Mouse (Mus musculus) limb, embryonic 11.5 days (tissue): Measurements from ENCODE around the gene Tom1l1. TPM values are rescaled to one million over a fixed set of nuclear protein-coding genes. Genes with fewer than 3 reads are reported as not detected.

Experiments used
- ATAC-seq: fragments of 200-750 bp; cut with Nextera tagmentation; 2 replicates; pipeline ENCODE4 v1.8.0; 2017; ENCODE audit warnings: low read depth; ENCODE audit not compliant: insufficient number of reproducible peaks, low FRiP score, low TSS enrichment
- DNase-seq: peaks from one replicate; pipeline ENCODE4 v3.0.0-alpha.2; 2015; ENCODE audit warnings: low spot score
- H3K27ac ChIP-seq: fragments of 300-500 bp; sonication (generic); replicated peaks from 2 replicates; pipeline ENCODE4 v1.5.1; 2014; ENCODE audit warnings: low read depth, mild to moderate bottlenecking, low read length
- H3K27me3 ChIP-seq: fragments of 300-500 bp; sonication (generic); 2 replicates; pipeline ENCODE4 v1.6.1; 2014; ENCODE audit warnings: mild to moderate bottlenecking, low read length, mixed read lengths; ENCODE audit not compliant: control insufficient read depth, insufficient read depth
- H3K36me3 ChIP-seq: fragments of 300-500 bp; sonication (generic); 2 replicates; pipeline ENCODE4 v1.6.1; 2014; ENCODE audit warnings: mild to moderate bottlenecking, low read length, moderate library complexity, mixed read lengths; ENCODE audit not compliant: control insufficient read depth, insufficient read depth
- H3K4me1 ChIP-seq: fragments of 300-500 bp; sonication (generic); 2 replicates; pipeline ENCODE4 v1.6.1; 2014; ENCODE audit warnings: low read length, mixed read lengths; ENCODE audit not compliant: control insufficient read depth, insufficient read depth
- H3K4me2 ChIP-seq: fragments of 300-500 bp; sonication (generic); 2 replicates; pipeline ENCODE4 v1.6.1; 2014; ENCODE audit warnings: low read depth, mild to moderate bottlenecking, moderate library complexity; ENCODE audit not compliant: severe bottlenecking
- H3K4me3 ChIP-seq: fragments of 300-500 bp; sonication (generic); 2 replicates; pipeline ENCODE4 v1.5.1; 2014; ENCODE audit warnings: low read depth, low read length
- H3K9ac ChIP-seq: fragments of 300-500 bp; sonication (generic); 2 replicates; pipeline ENCODE4 v1.6.1; 2014; ENCODE audit warnings: mild to moderate bottlenecking, low read length
- H3K9me3 ChIP-seq: fragments of 300-500 bp; sonication (generic); 2 replicates; pipeline ENCODE4 v1.6.1; 2016; ENCODE audit warnings: low read length; ENCODE audit not compliant: control insufficient read depth
- WGBS: fragments of 180-500 bp; shearing (Covaris S2); extraction: QIAGEN DNeasy Blood & Tissue Kit; methylation state at CpG from one replicate; pipeline ENCODE4 v1.1.7; 2014; 5-methylcytosine and 5-hydroxymethylcytosine counted together
- polyA plus RNA-seq: library from polyadenylated mRNA; unstranded; fragments of >200 nt; fragmentation: Nextera tagmentation; extraction: Ambion mirVana; gene quantifications from 2 replicates; pipeline ENCODE4 v1.2.1, GENCODE M21; 2014

Gene Tom1l1
- polyA plus RNA-seq, 1 experiment from 2014 or later = 13.2 TPM

GRCm38 (mm10) chr11:90697480-90698240, 9.5 kb upstream of the Tom1l1 start:
- no peak overlapping the region; the same call in 1 of the 2 replicates for H3K4me2 ChIP-seq
- no peak overlapping the region for H3K9ac ChIP-seq
- no peaks in the 10 kb centered on the region for H3K27me3 ChIP-seq
- no peaks in the 10 kb centered on the region for H3K9me3 ChIP-seq
- WGBS = 18% methylated on average over 10 of the region's 10 CpGs
- H3K36me3 ChIP-seq = no peaks in the 10 kb centered on the region
- H3K27ac ChIP-seq = no peak overlapping the region
- no peak overlapping the region for H3K4me3 ChIP-seq
- peak; percentile 75 for ATAC-seq
- peak; percentile 79 for DNase-seq
- H3K4me1 ChIP-seq = no peaks in the 10 kb centered on the region

- DNase-seq (no peak), ATAC-seq (no peak)
- no peak overlapping the region for H3K27ac ChIP-seq
- no peaks in the 10 kb centered on the region for H3K9me3 ChIP-seq
- no peaks in the 10 kb centered on the region for H3K27me3 ChIP-seq
- H3K9ac ChIP-seq = no peak overlapping the region
- no peaks in the 10 kb centered on the region for H3K36me3 ChIP-seq
- H3K4me3 ChIP-seq = no peak overlapping the region
- no peaks in the 10 kb centered on the region for H3K4me1 ChIP-seq
- WGBS = 60% methylated on average over 9 of the region's 9 CpGs
- no peak overlapping the region for H3K4me2 ChIP-seq
Measured at GRCm38 (mm10) chr11:90695811-90696210, 7.6 kb upstream of the Tom1l1 start.

GRCm38 (mm10) chr11:90694206-90694605, 6.0 kb upstream of the Tom1l1 start:
- Histone ChIP-seq H3K4me3 (no peak overlapping the region), H3K9me3 (no peaks in the 10 kb centered on the region), H3K4me2 (no peak overlapping the region), H3K9ac (no peak overlapping the region), H3K27ac (no peak overlapping the region), H3K4me1 (no peaks in the 10 kb centered on the region), H3K27me3 (no peaks in the 10 kb centered on the region), H3K36me3 (no peaks in the 10 kb centered on the region)
- DNase-seq (no peak), ATAC-seq (no peak)
- 72% methylated on average over 4 of the region's 4 CpGs for WGBS

- no peak for DNase-seq
- H3K9ac ChIP-seq = no peak overlapping the region
- 0 out of 2 replicates have a peak, but pooled peaks cover 2% of the 10 kb centered on the region for H3K27me3 ChIP-seq
- no peak overlapping the region for H3K27ac ChIP-seq
- peaks cover 4% of the 10 kb centered on the region; the same call in 1 of the 2 replicates for H3K4me1 ChIP-seq
- no peaks in the 10 kb centered on the region for H3K9me3 ChIP-seq
- H3K36me3 ChIP-seq = no peaks in the 10 kb centered on the region
- no peak for ATAC-seq
- H3K4me3 ChIP-seq = no peak overlapping the region
- 47% methylated on average over 6 of the region's 6 CpGs for WGBS
- no peak overlapping the region for H3K4me2 ChIP-seq
Measured at GRCm38 (mm10) chr11:90690361-90690760, 2.2 kb upstream of the Tom1l1 start.

- 3% methylated on average over 16 of the region's 17 CpGs for WGBS
- Histone ChIP-seq H3K9ac (peak overlapping the region; percentile 56), H3K9me3 (no peaks in the 10 kb centered on the region), H3K4me2 (peak overlapping the region; percentile 81), H3K27me3 (0 out of 2 replicates have a peak, but pooled peaks cover 2% of the 10 kb centered on the region), H3K36me3 (no peaks in the 10 kb centered on the region), H3K27ac (no peak overlapping the region), H3K4me1 (peaks cover 4% of the 10 kb centered on the region; the same call in 1 of the 2 replicates), H3K4me3 (peak overlapping the region; percentile 55)
- no peak for DNase-seq
- peak; percentile 28; the same call in 1 of the 2 replicates for ATAC-seq
Measured at GRCm38 (mm10) chr11:90687040-90687439, 1.1 kb downstream of the Tom1l1 start.

GRCm38 (mm10) chr11:90686287-90687025, 1.7 kb downstream of the Tom1l1 start:
- Histone ChIP-seq H3K27ac (no peak overlapping the region), H3K4me3 (peak overlapping the region; percentile 55), H3K4me2 (peak overlapping the region; percentile 81; the same call in 1 of the 2 replicates), H3K27me3 (0 out of 2 replicates have a peak, but pooled peaks cover 2% of the 10 kb centered on the region), H3K9ac (peak overlapping the region; percentile 56; the same call in 1 of the 2 replicates), H3K36me3 (no peaks in the 10 kb centered on the region), H3K9me3 (no peaks in the 10 kb centered on the region), H3K4me1 (peaks cover 4% of the 10 kb centered on the region; the same call in 1 of the 2 replicates)
- ATAC-seq (no peak), DNase-seq (no peak)
- WGBS = 70% methylated on average over 13 of the region's 13 CpGs

- Histone ChIP-seq H3K9ac (no peak overlapping the region), H3K9me3 (no peaks in the 10 kb centered on the region), H3K36me3 (no peaks in the 10 kb centered on the region), H3K4me3 (no peak overlapping the region), H3K27ac (no peak overlapping the region), H3K27me3 (0 out of 2 replicates have a peak, but pooled peaks cover 2% of the 10 kb centered on the region), H3K4me2 (no peak overlapping the region), H3K4me1 (peaks cover 4% of the 10 kb centered on the region; the same call in 1 of the 2 replicates)
- DNase-seq = no peak
- WGBS = 81% methylated on average over 6 of the region's 6 CpGs
- ATAC-seq = no peak
Measured at GRCm38 (mm10) chr11:90685196-90685595, 3.0 kb downstream of the Tom1l1 start.

- H3K27me3 ChIP-seq = 0 out of 2 replicates have a peak, but pooled peaks cover 2% of the 10 kb centered on the region
- no peak for ATAC-seq
- peaks cover 4% of the 10 kb centered on the region; the same call in 1 of the 2 replicates for H3K4me1 ChIP-seq
- H3K4me2 ChIP-seq = no peak overlapping the region
- H3K36me3 ChIP-seq = no peaks in the 10 kb centered on the region
- H3K4me3 ChIP-seq = no peak overlapping the region
- H3K9me3 ChIP-seq = no peaks in the 10 kb centered on the region
- no peak overlapping the region for H3K9ac ChIP-seq
- WGBS = 51% methylated on average over 6 of the region's 6 CpGs
- no peak for DNase-seq
- H3K27ac ChIP-seq = no peak overlapping the region
Measured at GRCm38 (mm10) chr11:90684765-90685164, 3.4 kb downstream of the Tom1l1 start.
